Mouse (Mus musculus) olfactory bulb, adult 2 months (tissue): Measurements from ENCODE around the gene C1rb.

Source experiments
- CTCF ChIP-seq: fragments of 200-500 bp; IDR thresholded peaks from 2 replicates; pipeline ENCODE4 v1.5.1; 2012; ENCODE audit warnings: low read depth, mild to moderate bottlenecking, low read length, moderate library complexity; ENCODE audit not compliant: insufficient read depth
- POLR2A ChIP-seq: fragments of 200-500 bp; IDR thresholded peaks from 2 replicates; pipeline ENCODE4 v1.6.1; 2012; ENCODE audit warnings: mild to moderate bottlenecking, low read depth, low read length, moderate library complexity; ENCODE audit not compliant: insufficient read depth

DNA sequence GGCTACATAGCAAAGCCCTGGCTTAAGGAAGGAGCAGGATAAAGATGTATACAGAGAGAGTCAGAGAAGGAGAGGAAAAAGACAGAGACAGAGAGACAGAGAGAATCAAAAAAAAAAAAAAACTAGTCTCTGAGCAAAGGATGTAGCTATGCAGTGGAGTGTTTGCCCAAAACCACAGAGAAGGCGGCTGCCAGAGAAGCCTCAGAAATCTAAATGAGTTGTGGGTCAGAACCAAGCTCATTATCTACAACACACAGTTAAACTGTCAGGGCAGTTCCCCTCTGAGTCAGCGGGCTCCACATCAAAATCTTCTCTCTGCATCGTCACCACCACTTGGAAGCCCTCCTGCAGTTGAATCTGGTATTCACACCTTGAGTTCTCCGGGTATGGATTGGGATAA lies 60.7 kb downstream of the C1rb start:
- TF ChIP-seq POLR2A (no peak), CTCF (no peak)
